Mouse (Mus musculus) monocyte, adult 5-6 weeks (primary cell): ENCODE data around the gene Svbp. TPM values are rescaled to one million over a fixed set of nuclear protein-coding genes. Genes with fewer than 3 reads are reported as not detected.

Source experiments
- ATAC-seq: fragments of 153-309, 156-312 bp; replicated peaks from 2 replicates; pipeline ENCODE4 v1.8.0; 2017; ENCODE audit warnings: mild to moderate bottlenecking; ENCODE audit not compliant: low TSS enrichment, insufficient number of reproducible peaks, severe bottlenecking, poor library complexity, low FRiP score
- total RNA-seq: library from RNA; stranded (forward); fragments of 200-1000, 200-491, 200-594 nt; gene quantifications from 3 replicates; pipeline ENCODE4 v1.2.3, GENCODE M21; 2017

Svbp gene
- total RNA-seq, result 4.9 to 35.0 TPM (median 16.9 TPM) in 3 replicates

GRCm38 (mm10) chr4:119194909-119195581 lies at the start of gene Svbp:
Gene Svbp, plus strand, starts transcription at chr4:119195306.
- peak; percentile 77 for ATAC-seq

GRCm38 (mm10) chr4:119146816-119147215 lies 48.3 kb upstream of the Svbp start:
- no peak for ATAC-seq

- ATAC-seq, result no peak
Observed at GRCm38 (mm10) chr4:119147347-119147746, 47.8 kb upstream of the Svbp start.

- ATAC-seq, result no peak
Observed at GRCm38 (mm10) chr4:119148741-119149140, 46.4 kb upstream of the Svbp start.

GRCm38 (mm10) chr4:119157186-119157585 lies 37.9 kb upstream of the Svbp start:
- no peak for ATAC-seq

GRCm38 (mm10) chr4:119157891-119158290 lies 37.2 kb upstream of the Svbp start:
- no peak for ATAC-seq

GRCm38 (mm10) chr4:119161358-119161757 lies 33.7 kb upstream of the Svbp start:
- ATAC-seq, result no peak

GRCm38 (mm10) chr4:119162990-119163389 lies 32.1 kb upstream of the Svbp start:
- ATAC-seq, result no peak

GRCm38 (mm10) chr4:119165916-119166315 lies 29.2 kb upstream of the Svbp start:
- ATAC-seq, result no peak

- ATAC-seq, result no peak
Observed at GRCm38 (mm10) chr4:119167068-119167467, 28.0 kb upstream of the Svbp start.

GRCm38 (mm10) chr4:119167663-119168062 lies 27.4 kb upstream of the Svbp start:
- ATAC-seq, result peak; percentile 81

- ATAC-seq, result no peak
Observed at GRCm38 (mm10) chr4:119172919-119173650, 22.0 kb upstream of the Svbp start.

GRCm38 (mm10) chr4:119173851-119174453 lies 21.2 kb upstream of the Svbp start, which contains the start of gene Zfp691:
Gene Zfp691, minus strand, starts transcription at chr4:119174195.
- peak; percentile 97 for ATAC-seq

GRCm38 (mm10) chr4:119177702-119178101 lies 17.4 kb upstream of the Svbp start:
- peak; percentile 40 for ATAC-seq

- ATAC-seq, result no peak
Observed at GRCm38 (mm10) chr4:119178331-119178730, 16.8 kb upstream of the Svbp start.

- no peak for ATAC-seq
Observed at GRCm38 (mm10) chr4:119180133-119180707, 14.9 kb upstream of the Svbp start.

- peak; percentile 80 for ATAC-seq
Observed at GRCm38 (mm10) chr4:119181456-119181855, 13.7 kb upstream of the Svbp start.

- no peak for ATAC-seq
Observed at GRCm38 (mm10) chr4:119183525-119183924, 11.6 kb upstream of the Svbp start.

GRCm38 (mm10) chr4:119185771-119186170 lies 9.3 kb upstream of the Svbp start:
- ATAC-seq, result no peak
